Mouse (Mus musculus) myocyte (in vitro differentiated cells): ENCODE data around the gene Ddx25. TPM values are rescaled to one million over a fixed set of nuclear protein-coding genes. Genes with fewer than 3 reads are reported as not detected.

Experiments
- H3K27me3 ChIP-seq: one replicate; pipeline ENCODE4 v1.6.1; 2011; ENCODE audit not compliant: control insufficient read depth, insufficient read depth, insufficient read length
- H3K36me3 ChIP-seq: one replicate; pipeline ENCODE4 v1.6.1; 2011; ENCODE audit not compliant: control insufficient read depth, insufficient read depth
- H3K4me2 ChIP-seq: one replicate; pipeline ENCODE4 v1.6.1; 2011; ENCODE audit warnings: low read depth, control low read depth
- H3K4me3 ChIP-seq: one replicate; pipeline ENCODE4 v1.5.1; 2011; ENCODE audit warnings: mild to moderate bottlenecking, control low read depth, moderate library complexity
- H3K79me2 ChIP-seq: one replicate; pipeline ENCODE4 v1.6.1; 2011; ENCODE audit not compliant: control insufficient read depth, insufficient read depth
- H3ac ChIP-seq: one replicate; pipeline ENCODE4 v1.6.1; 2011; ENCODE audit not compliant: control insufficient read depth, insufficient read length
- CEBPB ChIP-seq: IDR thresholded peaks from 2 replicates; pipeline ENCODE4 v1.6.1; 2011; ENCODE audit warnings: mild to moderate bottlenecking, moderate library complexity; ENCODE audit not compliant: poor library complexity, insufficient read depth, severe bottlenecking
- E2F4 ChIP-seq: IDR thresholded peaks from one replicate; pipeline ENCODE4 v1.6.1; 2011; ENCODE audit warnings: mild to moderate bottlenecking, control low read depth, moderate library complexity; ENCODE audit not compliant: insufficient read depth
- MAX ChIP-seq: IDR thresholded peaks from one replicate; pipeline ENCODE4 v1.6.1; 2011; ENCODE audit warnings: low read depth, mild to moderate bottlenecking, control low read depth
- MYOD1 ChIP-seq, 3 experiments: IDR thresholded peaks; one replicate each; pipeline ENCODE4 v1.6.1; 2011; ENCODE audit warnings: control low read depth in 2 of 3, low read depth in 2 of 3, mild to moderate bottlenecking in 2 of 3, moderate library complexity in 1 of 3; ENCODE audit not compliant: insufficient read length in 2 of 3, control insufficient read depth in 1 of 3
- MYOG ChIP-seq, 3 experiments: IDR thresholded peaks; one replicate each; pipeline ENCODE4 v1.6.1; 2011; ENCODE audit warnings: control low read depth in 2 of 3, low read depth in 2 of 3, mild to moderate bottlenecking in 2 of 3; ENCODE audit not compliant: insufficient read length in 2 of 3, control insufficient read depth in 1 of 3, insufficient read depth in 1 of 3
- POLR2A ChIP-seq: IDR thresholded peaks from one replicate; pipeline ENCODE4 v1.6.1; 2011; ENCODE audit warnings: low read depth, mild to moderate bottlenecking, control low read depth, moderate library complexity; ENCODE audit not compliant: insufficient read length
- POLR2AphosphoS2 ChIP-seq: IDR thresholded peaks from one replicate; pipeline ENCODE4 v1.6.1; 2011; ENCODE audit warnings: low read depth, control low read depth; ENCODE audit not compliant: insufficient read length
- REST ChIP-seq: IDR thresholded peaks from one replicate; pipeline ENCODE4 v1.6.1; 2011; ENCODE audit warnings: mild to moderate bottlenecking, control low read depth, moderate library complexity; ENCODE audit not compliant: insufficient read depth, insufficient read length
- SRF ChIP-seq: IDR thresholded peaks from one replicate; pipeline ENCODE4 v1.6.1; 2011; ENCODE audit warnings: low read depth; ENCODE audit not compliant: control insufficient read depth, insufficient read length
- TCF12 ChIP-seq: IDR thresholded peaks from one replicate; pipeline ENCODE4 v1.6.1; 2011; ENCODE audit warnings: mild to moderate bottlenecking, control low read depth; ENCODE audit not compliant: poor library complexity, insufficient read depth, severe bottlenecking
- TCF3 ChIP-seq: IDR thresholded peaks from one replicate; pipeline ENCODE4 v1.6.1; 2011; ENCODE audit warnings: low read depth, control low read depth; ENCODE audit not compliant: insufficient read length
- USF1 ChIP-seq: IDR thresholded peaks from one replicate; pipeline ENCODE4 v1.6.1; 2011; ENCODE audit warnings: low read depth, mild to moderate bottlenecking, control low read depth, moderate library complexity
- polyA plus RNA-seq: library from polyadenylated mRNA; unstranded; fragments of >200 nt; fragmentation: generic; extraction: Trizol; gene quantifications from one replicate; pipeline ENCODE4 v1.2.1, GENCODE M21; 2012; ENCODE audit warnings: missing spikeins

The Ddx25 gene
- polyA plus RNA-seq, 1 experiment = not detected

GRCm38 (mm10) chr9:35520631-35521348 lies 37.5 kb downstream of the Ddx25 start:
- Histone ChIP-seq H3K4me2 (no peak overlapping the region), H3K79me2 (no peaks in the 10 kb centered on the region), H3ac (no peak overlapping the region), H3K4me3 (no peak overlapping the region), H3K27me3 (no peaks in the 10 kb centered on the region), H3K36me3 (no peaks in the 10 kb centered on the region)
- TF ChIP-seq USF1 = no peak
- TF ChIP-seq TCF3 = no peak
- no peak for TF ChIP-seq REST
- TF ChIP-seq POLR2A = no peak
- no peak for TF ChIP-seq E2F4
- no peak for TF ChIP-seq TCF12
- TF ChIP-seq MYOD1 (IDR thresholded peaks at IDR 0.05; ENCODE audit: control insufficient read depth in 1 of 3, insufficient read length in 2 of 3, low read depth in 2 of 3) = no peak
- no peak for TF ChIP-seq MYOG (IDR thresholded peaks at IDR 0.05; ENCODE audit: control insufficient read depth in 1 of 3, insufficient read depth in 1 of 3, insufficient read length in 2 of 3, low read depth in 2 of 3)
- no peak for TF ChIP-seq SRF
- no peak for TF ChIP-seq CEBPB
- no peak for TF ChIP-seq MAX
- TF ChIP-seq POLR2AphosphoS2 = no peak

- Histone ChIP-seq H3K36me3 (no peaks in the 10 kb centered on the region), H3K4me2 (no peak within 1 kb of the TSS), H3ac (no peak within 1 kb of the TSS), H3K79me2 (no peaks in the 10 kb centered on the region), H3K4me3 (no peak within 1 kb of the TSS), H3K27me3 (no peaks in the 10 kb centered on the region)
- no peak for TF ChIP-seq SRF
- TF ChIP-seq CEBPB = no peak
- TF ChIP-seq REST = no peak
- no peak for TF ChIP-seq POLR2AphosphoS2
- TF ChIP-seq TCF12 = no peak
- no peak for TF ChIP-seq POLR2A
- TF ChIP-seq TCF3 = no peak
These were observed 40.2 kb downstream of the Ddx25 start, which contains the start of gene Gm1113 for GRCm38 (mm10) chr9:35518169-35518568. Gm1113 (minus strand) TSS chr9:35518269.

- no peaks in the 10 kb centered on the region for H3K36me3 ChIP-seq
- H3K4me2 ChIP-seq = no peak overlapping the region
- no peaks in the 10 kb centered on the region for H3K79me2 ChIP-seq
- no peak for TF ChIP-seq MYOD1 (IDR thresholded peaks at IDR 0.05; ENCODE audit: control insufficient read depth in 1 of 3, insufficient read length in 2 of 3, low read depth in 2 of 3)
- no peak for TF ChIP-seq USF1
- no peak for TF ChIP-seq E2F4
- TF ChIP-seq POLR2AphosphoS2 = no peak
- no peak for TF ChIP-seq REST
- TF ChIP-seq TCF12 = no peak
- TF ChIP-seq SRF = no peak
- TF ChIP-seq CEBPB = no peak
- TF ChIP-seq TCF3 = no peak
- no peak for TF ChIP-seq MYOG (IDR thresholded peaks at IDR 0.05; ENCODE audit: control insufficient read depth in 1 of 3, insufficient read depth in 1 of 3, insufficient read length in 2 of 3, low read depth in 2 of 3)
- TF ChIP-seq POLR2A = no peak
- no peak for TF ChIP-seq MAX
- H3ac ChIP-seq = no peak overlapping the region
- no peak overlapping the region for H3K4me3 ChIP-seq
- H3K27me3 ChIP-seq = no peaks in the 10 kb centered on the region
These were observed 41.6 kb downstream of the Ddx25 start for GRCm38 (mm10) chr9:35516711-35517110.

- H3ac ChIP-seq = no peak overlapping the region
- H3K36me3 ChIP-seq = no peaks in the 10 kb centered on the region
- TF ChIP-seq TCF12 (no peak), POLR2A (no peak), SRF (no peak), CEBPB (no peak), TCF3 (no peak)
- H3K4me3 ChIP-seq = no peak overlapping the region
- no peaks in the 10 kb centered on the region for H3K27me3 ChIP-seq
- no peaks in the 10 kb centered on the region for H3K79me2 ChIP-seq
- H3K4me2 ChIP-seq = no peak overlapping the region
These were observed 42.1 kb downstream of the Ddx25 start for GRCm38 (mm10) chr9:35516182-35516581.

DNA sequence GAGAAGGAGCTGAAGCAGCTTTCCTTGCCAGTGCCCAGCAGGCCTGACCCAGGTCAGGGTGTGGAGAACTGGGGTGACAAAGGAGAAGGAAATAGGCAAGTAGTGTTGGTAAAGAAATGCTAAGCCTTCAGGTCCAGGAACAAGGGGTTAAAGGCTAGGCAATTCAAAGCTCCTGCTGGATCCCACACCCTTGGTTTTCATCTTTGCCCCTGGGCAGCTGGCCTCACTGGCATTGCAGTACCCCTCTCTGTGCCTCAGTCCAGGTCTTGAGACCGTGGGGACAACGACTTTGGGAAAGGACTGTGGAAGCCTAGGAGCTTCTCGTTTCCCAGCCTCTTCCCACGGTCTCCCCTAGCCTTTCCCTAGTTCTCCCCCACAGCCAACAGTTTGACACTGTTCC lies 44.4 kb downstream of the Ddx25 start:
- no peaks in the 10 kb centered on the region for H3K27me3 ChIP-seq
- H3K4me2 ChIP-seq = no peak overlapping the region
- H3K4me3 ChIP-seq = no peak overlapping the region
- no peak overlapping the region for H3ac ChIP-seq
- no peaks in the 10 kb centered on the region for H3K79me2 ChIP-seq
- TF ChIP-seq POLR2AphosphoS2 = no peak
- no peak for TF ChIP-seq CEBPB
- TF ChIP-seq TCF3 = no peak
- no peak for TF ChIP-seq E2F4
- TF ChIP-seq REST = no peak
- TF ChIP-seq SRF = no peak
- no peak for TF ChIP-seq MYOG (IDR thresholded peaks at IDR 0.05; ENCODE audit: control insufficient read depth in 1 of 3, insufficient read depth in 1 of 3, insufficient read length in 2 of 3, low read depth in 2 of 3)
- no peaks in the 10 kb centered on the region for H3K36me3 ChIP-seq
